Mouse (Mus musculus) gastrocnemius, adult 8-10 months (tissue): Measurements from ENCODE around the gene Klhl25. TPM values are rescaled to one million over a fixed set of nuclear protein-coding genes. Genes with fewer than 3 reads are reported as not detected.
"Not testable (repeated sequence)": the region's sequence is repeated elsewhere in the genome, so short reads cannot be mapped to it uniquely, and the experiment has no call there.

Experiments
- DNase-seq, 2 experiments: peaks; one replicate each; pipeline ENCODE4 v3.0.0; 2022; ENCODE audit warnings: low spot score in 2 of 2
- total RNA-seq, 4 experiments: library from RNA; stranded (reverse); gene quantifications; 2 replicates each; pipeline ENCODE4 v1.2.4; 2022

The Klhl25 gene
- total RNA-seq, 4 experiments from 2014 or later, result 1.7 to 3.6 (median 2.8) TPM

- DNase-seq, result no peak
Measured at GRCm38 (mm10) chr7:75873216-75873615, 25.1 kb downstream of the Klhl25 start.

- no peak for DNase-seq
Measured at GRCm38 (mm10) chr7:75873746-75874145, 25.6 kb downstream of the Klhl25 start.

- not testable (repeated sequence) for DNase-seq
Measured at GRCm38 (mm10) chr7:75879436-75879835, 31.3 kb downstream of the Klhl25 start.

GRCm38 (mm10) chr7:75880236-75880635 lies 32.1 kb downstream of the Klhl25 start:
- DNase-seq, result no peak

GRCm38 (mm10) chr7:75880650-75881049 lies 32.5 kb downstream of the Klhl25 start:
- DNase-seq, result peak; percentile 31 to 48

- DNase-seq, result no peak
Measured at GRCm38 (mm10) chr7:75881376-75881775, 33.3 kb downstream of the Klhl25 start.

- DNase-seq, result no peak
Measured at GRCm38 (mm10) chr7:75881791-75882190, 33.7 kb downstream of the Klhl25 start.

GRCm38 (mm10) chr7:75891466-75891865 lies 43.4 kb downstream of the Klhl25 start:
- DNase-seq, result no peak

- DNase-seq, result no peak
Measured at GRCm38 (mm10) chr7:75892737-75893136, 44.6 kb downstream of the Klhl25 start.

GRCm38 (mm10) chr7:75893709-75894108 lies 45.6 kb downstream of the Klhl25 start:
- no peak for DNase-seq

GRCm38 (mm10) chr7:75897041-75897440 lies 48.9 kb downstream of the Klhl25 start:
- no peak for DNase-seq

- no peak for DNase-seq
Measured at GRCm38 (mm10) chr7:75899102-75899501, 51.0 kb downstream of the Klhl25 start.

GRCm38 (mm10) chr7:75899517-75899916 lies 51.4 kb downstream of the Klhl25 start:
- DNase-seq, result no peak

GRCm38 (mm10) chr7:75899954-75900353 lies 51.8 kb downstream of the Klhl25 start:
- no peak for DNase-seq

- no peak for DNase-seq
Measured at GRCm38 (mm10) chr7:75905145-75905544, 57.0 kb downstream of the Klhl25 start.

GRCm38 (mm10) chr7:75910035-75910651 lies 62.0 kb downstream of the Klhl25 start:
- DNase-seq, result no peak

GRCm38 (mm10) chr7:75910652-75911035 lies 62.5 kb downstream of the Klhl25 start:
- DNase-seq, result no peak

GRCm38 (mm10) chr7:75913952-75914351 lies 65.8 kb downstream of the Klhl25 start:
- peak; percentile 43 to 55 for DNase-seq

- not testable (repeated sequence) for DNase-seq
Measured at GRCm38 (mm10) chr7:75915550-75915949, 67.4 kb downstream of the Klhl25 start.

GRCm38 (mm10) chr7:75917662-75918061 lies 69.6 kb downstream of the Klhl25 start:
- no peak for DNase-seq

GRCm38 (mm10) chr7:75919745-75920144 lies 71.6 kb downstream of the Klhl25 start:
- DNase-seq, result not testable (repeated sequence)
